Mouse (Mus musculus) olfactory bulb, adult 2 months (tissue): ENCODE results near the gene Krtap5-3.

ENCODE experiments used
- CTCF ChIP-seq: fragments of 200-500 bp; IDR thresholded peaks from 2 replicates; pipeline ENCODE4 v1.5.1; 2012; ENCODE audit warnings: low read depth, mild to moderate bottlenecking, low read length, moderate library complexity; ENCODE audit not compliant: insufficient read depth
- POLR2A ChIP-seq: fragments of 200-500 bp; IDR thresholded peaks from 2 replicates; pipeline ENCODE4 v1.6.1; 2012; ENCODE audit warnings: mild to moderate bottlenecking, low read depth, low read length, moderate library complexity; ENCODE audit not compliant: insufficient read depth

DNA sequence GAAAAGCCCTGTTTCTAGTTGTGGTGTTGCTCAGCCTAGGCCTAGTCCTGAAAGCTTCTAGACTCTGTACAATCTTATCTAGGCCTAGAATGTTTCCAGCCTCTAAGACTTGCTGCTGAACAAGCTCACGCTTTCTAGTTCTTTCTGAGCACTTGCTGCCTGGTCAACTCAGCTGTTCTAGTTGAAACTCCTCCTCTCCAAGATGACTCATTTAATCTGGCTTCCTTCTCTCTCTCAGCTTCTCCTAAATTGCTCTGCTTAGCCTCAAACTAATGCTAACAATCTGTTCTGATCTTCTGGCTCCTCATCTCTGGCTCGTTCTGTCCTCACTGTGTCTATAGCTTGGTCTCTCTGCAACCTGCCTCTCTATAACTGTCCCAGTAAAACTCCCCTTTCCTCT lies 2.4 kb upstream of the Krtap5-3 start:
- TF ChIP-seq POLR2A (no peak), CTCF (no peak)
